Mouse (Mus musculus) bone marrow, adult 2 months (tissue): ENCODE data around the gene Prx.

ENCODE experiments used
- CTCF ChIP-seq: fragments of 200-500 bp; IDR thresholded peaks from 2 replicates; pipeline ENCODE4 v1.5.1; 2011; ENCODE audit warnings: low read length, control low read depth; ENCODE audit not compliant: control insufficient read depth, insufficient read depth
- POLR2A ChIP-seq: fragments of 200-500 bp; IDR thresholded peaks from 2 replicates; pipeline ENCODE4 v1.6.1; 2011; ENCODE audit warnings: low read depth, mild to moderate bottlenecking, control low read depth, low read length, borderline replicate concordance; ENCODE audit not compliant: control insufficient read depth

DNA sequence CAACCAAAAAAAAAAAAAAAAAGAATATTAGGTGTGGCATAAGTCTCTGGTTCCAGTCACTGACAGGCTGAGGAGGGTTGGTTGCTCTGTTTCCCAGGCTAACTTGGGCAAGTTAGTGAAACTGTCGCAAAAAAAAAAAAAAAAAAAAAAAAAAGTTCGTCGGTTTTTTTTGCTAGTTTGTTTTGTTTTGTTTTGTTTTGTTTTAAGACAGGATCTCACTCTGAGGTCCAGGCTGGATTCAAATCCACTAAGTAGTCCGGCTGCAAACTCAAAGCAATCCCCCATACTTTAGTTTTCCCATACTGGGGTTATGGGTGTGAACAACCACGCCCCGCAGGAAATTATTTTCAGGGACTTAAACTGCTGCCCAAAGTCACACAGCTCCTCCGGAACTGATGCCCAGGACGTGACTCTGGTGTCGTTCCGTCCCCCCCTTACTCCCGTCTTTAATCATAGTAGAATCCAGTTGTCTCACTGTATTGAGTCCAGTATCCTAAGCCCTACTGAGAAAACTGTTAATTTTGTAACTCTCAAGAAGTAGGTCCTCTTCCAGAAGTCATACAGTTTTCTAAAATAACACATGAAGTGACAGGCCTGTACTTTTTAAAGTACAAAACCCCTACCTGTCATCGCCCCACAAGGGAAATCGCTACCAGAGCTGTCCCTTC lies 12.9 kb upstream of the Prx start:
- TF ChIP-seq CTCF (no peak), POLR2A (no peak)
